Mouse (Mus musculus): ENCODE results near the gene Trmt1. TPM values are rescaled to one million over a fixed set of nuclear protein-coding genes. Genes with fewer than 3 reads are reported as not detected.
A peak's percentile ranks its signal among the peaks of the same experiment; 100 is the strongest.

The Trmt1 gene
- total RNA-seq (2015): 56.0 and 64.4 TPM in 2 replicates
- 82.2 and 84.4 TPM in 2 replicates for total RNA-seq (2017)

DNA sequence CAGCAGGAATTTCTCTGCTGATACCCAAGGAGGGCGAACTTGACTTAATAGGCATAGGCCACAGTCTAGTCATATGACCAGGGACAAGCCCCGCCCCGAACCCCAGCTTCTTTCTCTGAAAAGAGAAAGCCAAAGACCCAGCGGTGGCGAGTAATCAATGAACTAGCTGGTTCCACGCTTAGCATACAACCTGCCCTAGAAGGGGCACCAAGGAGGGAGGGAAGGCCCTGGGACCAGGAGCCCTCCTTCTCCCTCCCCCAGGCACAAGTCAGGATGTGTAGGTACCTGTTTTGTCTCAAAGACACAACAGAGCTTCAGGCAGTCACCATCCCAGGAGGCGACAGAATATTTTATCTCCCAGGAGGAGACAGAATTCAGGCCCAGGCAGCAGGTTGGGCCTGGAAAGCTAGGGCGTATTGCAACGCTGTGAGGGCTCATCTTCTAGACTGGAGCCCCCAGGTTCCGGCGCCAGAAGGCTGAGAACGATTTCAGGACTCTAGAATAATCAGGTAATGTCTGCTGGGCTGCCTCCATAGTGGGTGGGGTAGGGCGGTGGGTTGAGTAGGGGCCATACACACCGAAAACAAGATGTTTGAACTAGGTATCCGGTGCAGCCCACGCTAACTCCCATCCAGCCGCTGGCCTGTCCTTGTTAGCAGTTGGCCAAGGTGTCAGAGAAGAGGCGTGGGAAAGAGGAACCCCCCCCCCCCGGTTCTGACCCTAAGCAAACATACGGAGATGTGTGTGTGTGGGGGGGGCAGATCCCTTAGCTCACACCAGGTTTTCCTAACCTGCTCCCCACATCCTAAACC is at the start of gene Trmt1:
Trmt1 (plus strand) TSS at position 117 of the 812 bp plus-strand sequence.
- ATAC-seq (replicated peaks; ENCODE audit: poor library complexity): 0 out of 2 replicates have a peak, but pooled peaks have one; percentile 8

DNA sequence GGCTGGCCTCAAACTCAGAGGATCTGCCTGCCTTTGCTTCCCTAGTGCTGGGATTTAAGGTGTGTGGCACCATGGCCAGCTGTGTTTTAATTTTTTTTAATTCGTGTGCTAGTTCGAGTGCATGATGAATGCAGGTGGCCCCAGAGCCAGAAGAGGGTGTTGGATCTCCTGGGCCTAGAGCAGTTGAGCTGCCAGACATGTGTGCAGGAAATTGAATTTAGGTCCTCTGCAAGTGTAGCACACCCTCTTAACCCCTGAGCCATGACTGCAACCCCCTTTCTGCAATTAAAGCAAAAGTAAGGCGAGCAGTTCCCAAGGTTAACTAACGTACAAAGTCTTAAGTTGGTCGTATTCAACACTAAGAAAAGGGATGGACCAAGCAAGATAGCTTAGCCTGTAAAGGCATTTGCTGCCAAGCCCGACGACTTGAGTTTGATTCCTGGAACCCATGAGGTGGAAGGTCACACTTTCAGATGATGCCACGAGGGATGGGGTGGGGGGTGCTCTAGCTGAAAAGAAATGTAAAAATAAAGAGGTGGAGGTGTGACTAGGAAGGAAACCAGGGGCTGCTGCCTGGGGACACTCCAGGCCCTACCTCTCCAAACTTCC is 48.1 kb upstream of the Trmt1 start:
- no peak for ATAC-seq (replicated peaks; ENCODE audit: poor library complexity)

DNA sequence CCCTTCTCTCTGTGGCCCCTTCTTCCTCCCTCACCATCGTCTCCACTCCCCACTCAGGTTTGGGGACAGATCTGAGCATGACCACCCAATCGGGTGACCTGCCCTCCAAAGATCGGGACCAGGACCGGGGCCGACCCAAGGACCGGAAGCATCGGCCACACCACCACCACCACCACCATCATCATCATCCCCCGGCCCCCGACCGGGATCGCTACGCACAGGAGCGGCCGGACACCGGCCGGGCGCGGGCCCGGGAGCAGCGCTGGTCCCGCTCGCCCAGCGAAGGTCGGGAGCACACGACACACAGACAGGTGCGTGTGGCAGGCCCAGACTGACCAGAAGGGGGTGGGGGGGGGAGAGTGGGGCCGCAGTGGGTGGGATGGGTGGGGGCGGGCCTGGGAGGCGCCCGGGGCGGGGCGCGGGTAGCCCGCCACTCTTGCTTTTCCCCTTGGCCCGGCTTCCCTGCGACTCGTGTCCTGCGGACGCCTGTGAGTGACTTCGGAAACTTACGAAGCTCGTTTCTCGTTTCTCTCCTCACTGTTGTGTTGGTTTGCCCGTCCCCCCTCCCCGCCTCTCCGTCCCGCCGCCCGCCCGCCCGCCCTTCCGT is 47.4 kb upstream of the Trmt1 start:
- ATAC-seq (replicated peaks; ENCODE audit: poor library complexity): no peak

DNA sequence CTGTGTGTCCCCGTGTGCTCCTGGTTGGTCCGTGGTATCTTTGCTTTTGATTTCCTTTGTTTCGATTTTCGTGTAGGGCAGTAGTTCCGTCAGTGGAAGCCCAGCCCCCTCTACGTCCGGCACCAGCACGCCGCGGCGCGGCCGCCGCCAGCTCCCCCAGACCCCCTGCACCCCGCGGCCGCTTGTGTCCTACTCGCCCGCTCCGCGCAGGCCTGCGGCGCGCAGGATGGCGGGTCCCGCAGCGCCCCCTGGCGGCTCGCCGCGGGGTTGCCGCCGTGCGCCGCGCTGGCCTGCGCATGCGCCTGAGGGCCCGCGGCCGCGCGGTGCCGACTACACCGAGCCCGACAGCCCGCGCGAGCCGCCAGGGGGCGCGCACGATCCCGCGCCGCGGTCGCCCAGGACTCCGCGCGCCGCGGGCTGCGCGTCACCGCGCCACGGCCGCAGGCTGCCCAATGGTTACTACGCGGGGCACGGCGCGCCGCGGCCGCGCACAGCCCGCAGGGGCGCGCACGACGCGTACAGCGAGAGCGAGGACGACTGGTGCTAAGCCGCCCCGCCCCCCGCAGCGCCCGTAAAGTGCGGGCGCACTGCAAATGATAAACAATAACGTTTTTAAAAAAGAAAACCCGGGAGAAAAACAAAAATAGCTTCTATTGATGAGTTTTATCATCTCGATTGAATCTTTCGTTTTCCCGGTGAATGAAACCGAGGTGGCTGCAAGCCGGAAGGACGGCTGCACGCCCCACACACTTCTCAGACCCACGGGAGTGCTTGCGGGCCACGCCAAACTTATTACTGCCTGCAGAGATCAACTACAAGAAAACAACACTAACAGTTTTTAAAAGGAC is 46.7 kb upstream of the Trmt1 start:
- peak; percentile 86 for ATAC-seq (replicated peaks; ENCODE audit: poor library complexity)

DNA sequence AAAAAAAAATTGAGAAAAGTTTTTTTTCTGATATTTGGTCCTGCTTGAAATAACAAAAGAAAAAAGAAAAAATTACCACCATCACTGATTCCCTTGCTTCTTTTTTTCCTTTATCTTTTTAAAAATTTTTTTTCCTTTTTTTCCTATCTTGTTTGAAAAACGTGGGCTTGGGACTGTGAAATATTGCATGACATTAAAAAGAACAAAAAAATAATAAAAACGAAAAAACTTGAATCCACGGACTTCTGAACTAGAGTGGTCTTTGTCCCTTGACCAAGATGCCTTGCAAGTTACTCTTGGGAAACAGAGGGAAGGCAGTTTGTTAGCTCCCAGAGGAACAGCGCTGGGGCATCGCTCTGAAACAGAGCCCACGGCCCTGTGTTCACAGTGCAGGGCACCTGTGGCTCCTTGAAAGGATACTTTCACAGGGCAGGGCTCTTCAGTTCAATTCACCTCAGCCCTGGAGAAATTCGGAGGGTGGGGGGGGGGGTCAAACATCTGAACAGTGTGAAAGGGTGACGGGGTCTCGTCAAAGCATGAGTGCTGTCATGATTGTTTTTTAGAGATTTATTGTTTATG is 46.0 kb upstream of the Trmt1 start:
- no peak for ATAC-seq (replicated peaks; ENCODE audit: poor library complexity)

DNA sequence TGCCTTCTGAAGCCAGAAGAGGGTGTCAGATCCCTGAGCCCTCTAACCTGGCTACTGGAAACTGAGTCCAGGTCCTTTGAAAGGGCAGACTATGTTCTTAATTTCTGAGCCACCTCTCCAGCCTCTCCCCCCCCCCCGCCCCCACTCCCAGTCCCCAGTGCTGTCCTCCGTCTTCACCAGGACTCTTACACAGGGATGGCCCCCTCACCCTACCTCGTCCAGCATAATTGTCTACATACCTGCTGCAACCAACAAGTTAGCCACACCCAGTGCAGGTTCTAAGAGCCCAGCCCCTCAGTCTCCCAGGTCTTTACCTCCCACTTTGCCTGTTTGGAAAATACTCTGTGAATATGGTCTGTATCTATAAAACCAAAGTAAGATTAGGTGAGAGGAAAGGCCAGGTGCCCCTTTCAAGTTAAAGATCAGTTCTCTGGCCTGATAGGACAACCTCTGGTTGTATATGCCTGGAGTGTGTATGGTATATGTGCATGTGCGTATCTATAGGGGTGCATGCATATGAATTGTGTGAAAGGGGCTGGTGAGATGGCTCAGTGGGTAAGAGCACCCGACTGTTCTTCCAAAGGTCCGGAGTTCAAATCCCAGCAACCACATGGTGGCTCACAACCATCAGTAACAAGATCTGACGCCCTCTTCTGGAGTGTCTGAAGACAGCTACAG is 45.4 kb upstream of the Trmt1 start:
- ATAC-seq (replicated peaks; ENCODE audit: poor library complexity): no peak

DNA sequence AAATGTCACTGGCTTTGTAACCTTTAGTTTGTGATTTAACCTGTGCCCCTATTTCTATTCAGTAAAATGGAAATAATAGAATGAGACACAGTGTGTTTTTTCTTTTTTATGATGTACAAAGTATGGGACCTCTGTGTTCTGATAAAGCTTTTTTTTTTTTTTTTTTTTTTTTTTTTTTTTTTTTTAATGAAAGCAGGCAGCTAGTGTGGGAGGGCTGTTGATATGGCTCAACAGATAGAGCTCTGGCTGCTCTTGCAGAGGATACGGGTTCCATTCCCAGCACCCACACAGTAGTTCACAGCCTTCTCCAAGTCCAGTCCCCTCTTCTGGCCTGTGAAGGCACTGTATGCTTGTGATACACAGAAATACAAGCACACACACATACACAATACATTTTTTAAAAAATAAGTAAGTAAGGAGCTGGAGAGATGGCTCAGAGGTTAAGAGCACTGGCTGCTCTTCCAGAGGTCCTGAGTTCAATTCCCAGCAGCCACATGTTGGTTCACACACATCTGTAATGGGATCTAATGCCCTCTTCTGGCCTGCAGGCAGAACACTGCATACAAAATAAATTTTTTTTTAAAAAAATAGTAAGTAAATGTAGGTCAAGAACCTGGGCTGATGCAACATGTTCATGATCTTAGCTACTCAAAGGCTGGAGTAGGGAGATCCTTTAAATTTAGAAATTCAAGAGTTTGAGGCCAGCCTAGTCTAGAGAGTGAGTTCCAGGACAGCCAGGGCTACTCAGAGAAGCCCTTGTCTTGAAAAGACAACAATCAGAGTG is 44.3 kb upstream of the Trmt1 start:
- ATAC-seq (replicated peaks; ENCODE audit: poor library complexity): peak; percentile 37

DNA sequence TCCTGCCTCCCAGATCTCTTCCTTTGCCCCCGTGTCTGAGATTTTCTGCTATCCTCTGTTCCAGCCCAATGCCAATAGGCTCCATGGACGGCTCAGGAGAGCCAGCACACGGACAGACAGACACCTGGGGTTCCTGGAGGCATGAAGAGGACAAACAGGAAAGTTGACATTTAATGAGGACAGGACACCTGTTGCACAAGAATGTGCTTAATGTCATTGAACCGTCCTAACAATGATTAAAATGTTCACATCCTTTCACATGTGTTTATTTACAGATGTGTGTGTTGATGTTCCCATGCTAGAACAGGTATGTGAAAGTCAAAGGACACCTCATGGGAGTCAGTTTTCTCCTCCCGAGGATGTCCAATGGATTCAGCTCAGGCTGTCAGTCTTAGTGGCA is 43.1 kb upstream of the Trmt1 start:
- no peak for ATAC-seq (replicated peaks; ENCODE audit: poor library complexity)

DNA sequence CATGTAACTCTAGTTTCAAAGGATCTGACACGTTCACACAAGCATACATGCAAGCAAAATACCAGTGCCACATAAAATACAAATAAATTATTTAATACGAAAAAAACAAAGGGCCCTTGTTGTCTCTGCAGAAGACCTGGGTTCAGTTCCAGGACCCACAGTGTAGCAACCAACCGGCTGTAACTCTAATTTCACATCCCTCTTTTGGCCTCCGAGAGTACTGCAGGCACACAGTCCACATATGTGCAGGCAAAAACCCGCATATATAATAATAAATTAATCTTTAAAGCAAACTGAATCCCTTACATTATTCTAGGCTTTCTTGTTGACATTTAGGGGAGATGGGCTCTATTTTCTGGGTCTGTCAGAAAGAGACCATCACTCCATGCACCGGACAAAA is 39.3 kb upstream of the Trmt1 start:
- peak; percentile 59; the same call in 1 of the 2 replicates for ATAC-seq (replicated peaks; ENCODE audit: poor library complexity)

DNA sequence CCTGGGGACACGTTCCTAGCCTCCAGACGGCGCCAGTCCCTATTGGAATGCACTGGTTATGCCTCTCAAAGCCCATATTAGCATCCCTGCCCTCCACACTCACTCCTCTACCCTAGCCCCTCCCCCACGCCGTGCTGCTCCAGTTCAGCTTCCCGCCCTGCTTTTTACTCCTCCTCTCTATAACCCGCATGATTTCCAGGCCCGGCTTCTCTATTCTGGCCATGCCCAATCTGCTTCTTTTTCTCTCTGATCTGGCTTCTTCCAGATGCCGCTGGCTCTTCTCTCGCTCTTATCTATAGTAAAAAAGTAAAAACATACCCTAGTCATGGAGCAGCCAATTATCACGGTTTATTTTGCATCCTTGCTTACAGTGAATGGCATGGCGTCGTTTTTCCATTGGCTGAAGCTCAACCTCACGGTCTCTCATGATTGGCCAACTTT is 38.6 kb upstream of the Trmt1 start:
- ATAC-seq (replicated peaks; ENCODE audit: poor library complexity): peak; percentile 68

DNA sequence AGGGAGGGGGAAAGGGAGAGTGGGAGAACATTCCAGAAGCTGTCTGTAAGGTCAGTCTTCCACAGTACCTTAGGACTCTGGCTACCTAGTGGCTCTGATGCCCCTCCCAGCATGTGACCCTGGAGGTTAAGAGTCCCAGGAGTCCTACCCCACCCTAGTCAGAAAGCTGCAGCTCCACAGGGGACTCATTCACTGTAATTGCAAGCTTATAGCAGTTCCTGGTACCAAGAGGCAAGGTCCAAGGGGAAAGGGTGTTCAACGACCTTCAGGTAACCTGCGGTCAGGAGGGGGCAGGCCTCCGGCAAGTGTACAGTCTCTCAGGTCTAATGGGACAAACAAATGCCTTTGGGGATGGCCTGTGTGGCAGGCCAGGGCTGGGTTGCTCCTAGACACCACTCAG is 35.9 kb upstream of the Trmt1 start:
- ATAC-seq (replicated peaks; ENCODE audit: poor library complexity): no peak

DNA sequence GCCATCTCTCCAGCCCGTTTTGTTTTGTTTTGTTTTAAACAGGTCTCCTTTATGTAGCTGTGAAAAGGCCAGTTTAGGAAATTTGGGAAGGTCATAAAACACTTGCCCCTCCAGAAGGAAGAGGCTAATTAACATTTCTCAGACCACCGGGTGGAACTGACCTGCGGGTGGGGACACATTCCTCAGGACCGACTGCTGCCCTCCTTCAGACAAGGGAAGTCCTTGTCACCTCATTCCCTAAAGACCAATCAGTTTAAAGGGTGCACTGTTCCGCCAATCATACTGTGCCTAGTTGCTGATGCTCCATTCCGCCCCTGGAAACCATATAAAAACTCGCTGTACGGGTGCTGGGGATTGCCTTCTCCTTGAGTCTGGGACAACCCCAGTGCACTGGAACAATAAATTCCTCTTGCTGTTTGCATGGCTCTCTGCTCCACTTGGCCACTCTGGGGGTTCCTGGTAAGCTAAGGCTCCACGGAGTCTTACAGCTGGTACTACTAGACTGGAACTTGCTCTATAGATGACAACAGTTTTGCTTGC is 32.9 kb upstream of the Trmt1 start:
- ATAC-seq (replicated peaks; ENCODE audit: poor library complexity): no peak

DNA sequence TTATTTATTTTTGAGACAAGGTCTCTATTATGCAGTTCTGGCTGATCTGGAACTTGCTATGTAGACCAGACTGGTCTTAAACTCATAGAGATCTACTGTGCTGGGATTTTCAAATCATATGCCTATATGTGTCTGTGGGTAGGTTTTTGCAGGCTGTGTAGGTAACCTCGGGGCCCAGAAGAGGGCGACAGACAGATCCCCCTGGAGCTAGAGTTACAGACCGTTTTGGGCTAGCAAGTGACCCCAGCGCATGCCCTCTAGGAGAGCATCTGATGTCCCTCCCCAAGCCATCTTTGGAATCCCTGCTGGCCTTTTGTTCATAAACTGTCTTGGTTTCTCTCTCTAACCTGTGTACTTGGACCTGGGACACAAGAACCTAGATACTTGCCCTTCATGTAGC is 31.5 kb upstream of the Trmt1 start:
- ATAC-seq (replicated peaks; ENCODE audit: poor library complexity): no peak

DNA sequence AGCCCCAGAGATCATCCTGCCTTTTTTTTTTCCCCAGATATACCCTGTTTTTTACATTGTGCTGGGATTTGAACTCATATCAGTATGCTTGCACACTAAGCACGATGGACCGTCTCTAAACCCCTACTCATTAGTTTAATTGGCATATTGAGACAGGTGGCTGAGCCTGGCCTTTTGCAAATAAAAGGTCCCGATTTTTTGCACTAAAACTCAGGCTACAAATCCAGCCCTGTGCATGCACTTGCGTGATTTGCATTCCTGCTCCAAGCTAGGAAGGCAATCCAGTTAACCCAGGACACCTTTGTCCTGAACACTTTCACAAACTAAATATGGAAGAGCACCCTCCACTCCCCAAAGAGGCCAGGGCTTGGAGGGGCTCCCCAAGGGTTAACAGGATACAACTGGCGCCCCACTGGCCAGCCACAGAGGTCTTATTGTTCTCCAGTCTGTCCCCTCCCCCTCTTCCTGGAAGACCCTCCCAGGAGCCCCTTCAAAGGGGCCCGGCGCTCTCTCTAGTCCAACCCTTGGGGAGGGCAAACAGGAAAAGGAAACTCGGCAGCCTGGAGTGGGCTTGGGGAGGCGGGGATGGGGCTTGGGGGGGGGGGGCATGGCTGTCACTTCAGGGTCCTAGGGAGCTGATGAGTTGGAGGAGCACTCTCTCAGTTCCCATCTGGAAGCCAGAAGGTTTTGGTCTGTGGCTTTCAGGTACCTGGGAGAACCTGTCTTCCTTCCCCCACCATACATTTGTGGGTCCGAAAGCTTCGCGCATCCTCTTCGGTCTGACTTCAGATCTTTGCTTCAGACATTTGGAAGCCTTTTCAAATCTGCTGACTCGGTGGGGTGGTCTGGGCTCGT is 30.5 kb upstream of the Trmt1 start:
- ATAC-seq (replicated peaks; ENCODE audit: poor library complexity): no peak

DNA sequence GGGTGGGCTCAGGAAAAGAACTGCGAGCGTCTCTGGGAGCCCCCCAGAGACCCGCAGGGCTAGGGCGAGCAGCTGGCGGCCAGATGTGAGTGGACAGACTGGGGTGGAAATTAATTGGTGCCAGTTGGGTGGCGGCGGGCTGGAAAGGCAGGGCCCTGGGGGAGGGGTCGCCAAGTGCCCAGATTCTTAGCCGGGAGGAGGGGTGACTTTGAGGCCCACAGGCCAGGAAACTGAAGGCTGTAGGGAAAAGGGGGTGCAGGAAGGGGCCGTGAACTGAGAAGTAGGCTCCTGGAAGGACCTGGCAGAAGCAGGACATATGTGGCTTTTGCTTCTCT is 29.9 kb upstream of the Trmt1 start:
- no peak for ATAC-seq (replicated peaks; ENCODE audit: poor library complexity)

DNA sequence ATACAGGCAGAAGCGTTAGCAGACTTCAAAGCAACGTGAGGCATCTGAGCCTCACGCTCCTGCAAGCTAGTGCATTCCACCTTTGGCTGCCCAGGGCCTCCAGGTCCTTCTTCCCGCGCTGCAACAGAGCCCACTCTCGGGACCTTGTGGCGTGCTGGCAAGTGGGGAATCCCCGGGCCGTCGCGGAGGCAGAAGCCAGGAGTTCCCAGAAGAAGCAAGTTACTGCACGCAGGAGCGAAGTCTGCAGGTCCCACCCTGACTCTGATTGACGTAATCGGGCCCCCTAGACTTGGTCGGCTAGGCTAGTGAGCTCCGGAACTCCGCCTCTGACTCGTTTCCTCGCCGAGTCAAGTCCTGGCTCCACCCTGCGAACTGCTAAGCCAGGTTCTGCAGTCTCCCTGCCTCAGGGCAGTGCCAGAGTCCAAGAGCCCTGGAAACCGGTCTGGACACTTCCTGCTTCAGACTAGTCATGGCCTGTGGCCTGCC is 29.4 kb upstream of the Trmt1 start:
- ATAC-seq (replicated peaks; ENCODE audit: poor library complexity): peak; percentile 59

DNA sequence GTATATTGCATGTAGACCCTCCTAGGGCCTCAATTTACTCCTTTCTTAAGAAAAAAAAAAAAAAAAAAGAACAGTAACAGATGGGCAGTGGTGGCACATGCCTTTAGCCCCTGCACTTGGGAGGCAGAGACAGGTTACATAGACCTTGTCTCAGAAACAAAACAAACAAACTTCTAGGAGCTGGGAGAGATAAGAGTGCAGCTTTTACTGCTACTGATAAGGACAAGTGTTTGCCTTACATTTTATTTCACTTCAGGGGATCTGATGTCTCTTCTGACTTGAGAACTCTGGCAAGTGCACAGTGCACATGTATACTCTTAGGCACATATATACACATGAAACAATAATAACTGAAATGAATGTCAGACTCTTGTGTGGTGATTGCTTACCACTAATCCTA is 28.9 kb upstream of the Trmt1 start:
- ATAC-seq (replicated peaks; ENCODE audit: poor library complexity): no peak

DNA sequence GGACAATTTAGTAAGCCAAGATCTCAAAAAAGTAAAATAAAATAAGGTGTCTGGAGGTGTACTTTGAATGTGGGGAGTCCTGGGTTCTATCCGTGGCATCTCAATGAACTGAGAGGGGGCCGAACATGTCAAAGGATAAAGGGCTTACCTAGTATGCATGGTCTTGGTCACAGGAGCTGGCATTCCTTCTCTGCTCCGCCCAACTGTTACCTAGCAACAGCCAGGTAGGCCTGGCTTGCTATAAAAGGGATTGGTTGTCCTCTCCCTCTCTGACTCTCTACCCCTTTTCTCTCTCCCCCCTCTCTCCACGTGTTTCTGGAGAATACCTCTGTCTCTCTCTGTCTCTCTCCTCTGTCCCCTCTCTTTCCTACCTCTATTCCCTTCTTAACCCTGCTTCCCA is 28.4 kb upstream of the Trmt1 start:
- no peak for ATAC-seq (replicated peaks; ENCODE audit: poor library complexity)

Data from megakaryocyte progenitor cell, adult 5-6 weeks (primary cell).